ENCODE assay signal across 10 mouse cellular contexts in the genomic region with DNA sequence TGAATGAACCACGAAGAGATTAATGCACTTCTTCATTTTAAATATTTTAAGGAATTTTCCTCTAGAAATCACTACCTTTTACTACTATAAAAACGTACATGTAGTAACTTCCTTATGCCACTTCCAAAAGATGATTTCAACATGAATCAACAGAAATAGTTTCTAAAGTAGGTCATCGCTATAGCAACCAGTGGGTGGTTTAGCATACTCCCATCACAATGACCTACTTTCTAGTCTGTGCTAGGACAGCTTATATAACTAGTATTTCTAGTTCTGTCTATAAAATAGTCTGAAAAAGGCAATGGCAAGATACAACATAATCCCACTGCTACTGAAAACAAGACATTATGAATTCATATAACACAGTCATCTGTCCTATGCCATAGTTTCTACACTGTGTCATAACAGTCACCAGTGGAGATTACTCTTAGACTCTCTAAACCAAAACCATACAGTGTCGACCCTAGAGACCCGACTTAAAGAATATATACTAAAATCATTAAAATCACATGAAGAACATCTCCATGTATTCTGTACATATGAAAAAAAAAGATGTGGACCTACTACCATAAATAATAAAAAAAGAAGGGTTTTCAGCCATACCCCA. TPM values are rescaled to one million over a fixed set of nuclear protein-coding genes. Genes with fewer than 3 reads are reported as not detected.
DNase-seq lines count a peak whose midpoint lies in the region; ATAC-seq lines count a peak whose summit lies in the region.
"Had no signal": no experiment of that assay in that cellular context is flagged by ENCODE, and none has a peak within 500 bp of the region (broad histone marks: within the 10 kb centered on the region; RNA-seq: fewer than 3 reads in every experiment).

No protein-coding gene starts in this region.

- ATAC-seq in hindbrain, embryonic 16.5 days = peak; percentile 87
- no peak for ATAC-seq in hindbrain, embryonic 11.5 days (ENCODE audit: low FRiP score)
- ATAC-seq in neural tube, embryonic 15.5 days (ENCODE audit: low FRiP score) = peak; percentile 70

- H3K9me3 ChIP-seq in hindbrain, embryonic 16.5 days (ENCODE audit: control insufficient read depth, low read length) = no peaks in the 10 kb centered on the region
- no peaks in the 10 kb centered on the region for H3K9me3 ChIP-seq in hindbrain, embryonic 11.5 days (ENCODE audit: control insufficient read depth, low read length)
- H3K9me3 ChIP-seq in neural tube, embryonic 15.5 days (replicated peaks) = no peaks in the 10 kb centered on the region
- H3K9me3 ChIP-seq: heart, embryonic 13.5 days had no signal

- H3K27ac ChIP-seq in hindbrain, embryonic 16.5 days (ENCODE audit: low read depth, low read length) = no peak overlapping the region
- no peak overlapping the region for H3K27ac ChIP-seq in hindbrain, embryonic 11.5 days (ENCODE audit: low read depth, low read length)
- no peak overlapping the region for H3K27ac ChIP-seq in neural tube, embryonic 15.5 days (replicated peaks)
- H3K27ac ChIP-seq: heart, embryonic 13.5 days; macrophage had no signal

- WGBS in hindbrain, embryonic 16.5 days = 68% methylated on average over 5 of the region's 5 CpGs
- 78% methylated on average over 5 of the region's 5 CpGs for WGBS in hindbrain, embryonic 11.5 days
- WGBS in neural tube, embryonic 15.5 days = 68% methylated on average over 5 of the region's 5 CpGs

- no peaks in the 10 kb centered on the region for H3K36me3 ChIP-seq in hindbrain, embryonic 16.5 days (ENCODE audit: control insufficient read depth, insufficient read depth, low read length)
- H3K36me3 ChIP-seq in hindbrain, embryonic 11.5 days (ENCODE audit: control insufficient read depth, insufficient read depth, low read length) = no peaks in the 10 kb centered on the region
- H3K36me3 ChIP-seq in neural tube, embryonic 15.5 days = no peaks in the 10 kb centered on the region
- H3K36me3 ChIP-seq: heart, embryonic 13.5 days had no signal

- no peak overlapping the region for H3K4me3 ChIP-seq in hindbrain, embryonic 16.5 days (ENCODE audit: low read length)
- H3K4me3 ChIP-seq in hindbrain, embryonic 11.5 days (ENCODE audit: low read depth, low read length) = no peak overlapping the region
- H3K4me3 ChIP-seq in neural tube, embryonic 15.5 days (replicated peaks) = no peak overlapping the region
- H3K4me3 ChIP-seq: heart, embryonic 13.5 days had no signal

- DNase-seq in adrenal gland, adult 2 months = peak; percentile 24
- DNase-seq in adrenal gland, postnatal 4 days (ENCODE audit: low spot score in 2 of 2) = no peak
- no peak for DNase-seq in hindbrain, embryonic 11.5 days (ENCODE audit: low spot score)
- no peak for DNase-seq in neural tube, embryonic 10.5 days (ENCODE audit: extremely low spot score, low spot score)
- peak; percentile 91 for DNase-seq in telencephalon, adult 2 months (ENCODE audit: low read depth, low spot score)
- no peak for DNase-seq in cerebellum, postnatal 36 days

- no peak overlapping the region for H3K9ac ChIP-seq in hindbrain, embryonic 16.5 days (ENCODE audit: low read depth, low read length)
- H3K9ac ChIP-seq in hindbrain, embryonic 11.5 days (ENCODE audit: low read depth, low read length) = no peak overlapping the region
- no peak overlapping the region for H3K9ac ChIP-seq in neural tube, embryonic 15.5 days (replicated peaks)
- H3K9ac ChIP-seq: heart, embryonic 13.5 days had no signal

- H3K4me2 ChIP-seq in hindbrain, embryonic 16.5 days (ENCODE audit: low read length) = no peak overlapping the region
- H3K4me2 ChIP-seq in hindbrain, embryonic 11.5 days (replicated peaks; ENCODE audit: low read depth, low read length) = no peak overlapping the region
- no peak overlapping the region for H3K4me2 ChIP-seq in neural tube, embryonic 15.5 days
- H3K4me2 ChIP-seq: heart, embryonic 13.5 days had no signal

- no peaks in the 10 kb centered on the region for H3K4me1 ChIP-seq in hindbrain, embryonic 16.5 days (ENCODE audit: control insufficient read depth, insufficient read depth, low read depth, low read length)
- no peaks in the 10 kb centered on the region for H3K4me1 ChIP-seq in hindbrain, embryonic 11.5 days (replicated peaks; ENCODE audit: control insufficient read depth, insufficient read depth, low read length)
- peaks cover 3% of the 10 kb centered on the region; the same call in 1 of the 2 replicates for H3K4me1 ChIP-seq in neural tube, embryonic 15.5 days

- no peaks in the 10 kb centered on the region for H3K27me3 ChIP-seq in hindbrain, embryonic 16.5 days (replicated peaks; ENCODE audit: control insufficient read depth, insufficient read depth, low read length)
- no peaks in the 10 kb centered on the region for H3K27me3 ChIP-seq in hindbrain, embryonic 11.5 days (ENCODE audit: control insufficient read depth, insufficient read depth, low read length)
- no peaks in the 10 kb centered on the region for H3K27me3 ChIP-seq in neural tube, embryonic 15.5 days (replicated peaks)
- H3K27me3 ChIP-seq: heart, embryonic 13.5 days had no signal

RNA-seq across cellular contexts. Expression of a gene that starts 23.0 kb away (rescaled TPM):
- total RNA-seq in adrenal gland, adult 2 months (2021) = 1 to 10 TPM; 7.7 to 9.1 TPM
- 3.9 and 5.8 TPM in 2 replicates for polyA plus RNA-seq in adrenal gland, adult 2 months (2012; rRNA removed)
- total RNA-seq in adrenal gland, postnatal 4 days (2021) = 10 to 100 TPM; 18.8 to 19.5 TPM
- 31.2 and 37.9 TPM in 2 replicates for polyA plus RNA-seq in hindbrain, embryonic 16.5 days (2015; fragmentation: Nextera tagmentation; extraction: Ambion mirVana)
- 29.2 and 31.7 TPM in 2 replicates for polyA plus RNA-seq in hindbrain, embryonic 11.5 days (2014; fragmentation: Nextera tagmentation; extraction: Ambion mirVana)
- 30.7 and 33.8 TPM in 2 replicates for polyA plus RNA-seq in neural tube, embryonic 15.5 days (2015; fragmentation: Nextera tagmentation; extraction: Ambion mirVana)

RNA-seq across cellular contexts. Expression of a gene that starts 34.0 kb away (rescaled TPM):
- total RNA-seq in adrenal gland, adult 2 months (2021) = 10 to 100 TPM in 1 of 2 experiments, 1 to 10 TPM in 1; 4.7 to 11.6 TPM
- polyA plus RNA-seq in adrenal gland, adult 2 months (2012; rRNA removed) = 0.25 and 0.58 TPM in 2 replicates
- total RNA-seq in adrenal gland, postnatal 4 days (2021) = 10 to 100 TPM; 11.1 to 11.3 TPM
- 25.9 and 27.6 TPM in 2 replicates for polyA plus RNA-seq in hindbrain, embryonic 16.5 days (2015; fragmentation: Nextera tagmentation; extraction: Ambion mirVana)
- 35.7 and 37.4 TPM in 2 replicates for polyA plus RNA-seq in hindbrain, embryonic 11.5 days (2014; fragmentation: Nextera tagmentation; extraction: Ambion mirVana)
- polyA plus RNA-seq in neural tube, embryonic 15.5 days (2015; fragmentation: Nextera tagmentation; extraction: Ambion mirVana) = 25.3 and 25.9 TPM in 2 replicates
- polyA plus RNA-seq: macrophage had no signal

RNA-seq across cellular contexts. Expression of a gene that starts 59.4 kb away (rescaled TPM):
- total RNA-seq in adrenal gland, adult 2 months (2021) = 10 to 100 TPM; 12.2 to 20.0 TPM
- 20.9 and 23.6 TPM in 2 replicates for polyA plus RNA-seq in adrenal gland, adult 2 months (2012; rRNA removed)
- 10 to 100 TPM; 30.4 to 33.0 TPM for total RNA-seq in adrenal gland, postnatal 4 days (2021)
- polyA plus RNA-seq in hindbrain, embryonic 16.5 days (2015; fragmentation: Nextera tagmentation; extraction: Ambion mirVana) = 52.4 and 54.7 TPM in 2 replicates
- polyA plus RNA-seq in hindbrain, embryonic 11.5 days (2014; fragmentation: Nextera tagmentation; extraction: Ambion mirVana) = 59.5 and 67.6 TPM in 2 replicates
- polyA plus RNA-seq in neural tube, embryonic 15.5 days (2015; fragmentation: Nextera tagmentation; extraction: Ambion mirVana) = 52.9 and 59.0 TPM in 2 replicates

RNA-seq across cellular contexts. Expression of a gene that starts 59.6 kb away (rescaled TPM):
- total RNA-seq in adrenal gland, adult 2 months (2021) = under 1 TPM; 0.31 to 0.37 TPM
- polyA plus RNA-seq in adrenal gland, adult 2 months (2012; rRNA removed) = 0.03 and 0.09 TPM in 2 replicates
- 1 to 10 TPM in 1 of 2 experiments, under 1 TPM in 1; 0.92 to 1.3 TPM for total RNA-seq in adrenal gland, postnatal 4 days (2021)
- polyA plus RNA-seq in hindbrain, embryonic 16.5 days (2015; fragmentation: Nextera tagmentation; extraction: Ambion mirVana) = 2.3 and 2.9 TPM in 2 replicates
- polyA plus RNA-seq in hindbrain, embryonic 11.5 days (2014; fragmentation: Nextera tagmentation; extraction: Ambion mirVana) = 2.0 and 2.6 TPM in 2 replicates
- 1.6 and 2.2 TPM in 2 replicates for polyA plus RNA-seq in neural tube, embryonic 15.5 days (2015; fragmentation: Nextera tagmentation; extraction: Ambion mirVana)

Comparison
In these comparisons a context has a peak if more than half of its experiments do, and no peak if none do; other contexts are left out.
1. DNase-seq: peak in adrenal gland, adult 2 months (single experiment) and telencephalon, adult 2 months (single experiment); none in adrenal gland, postnatal 4 days (0 of 2), hindbrain, embryonic 11.5 days (single experiment), neural tube, embryonic 10.5 days (single experiment) and cerebellum, postnatal 36 days (0 of 2).
2. RNA of a gene that starts 34.0 kb away (polyA plus RNA-seq): 35.7 to 37.4 TPM in hindbrain, embryonic 11.5 days, 25.9 to 27.6 TPM in hindbrain, embryonic 16.5 days and 25.3 to 25.9 TPM in neural tube, embryonic 15.5 days; 0.25 to 0.58 TPM in adrenal gland, adult 2 months; every median in the first group is over 10 times any median in the second.